ENCODE assay signal across 19 mouse cellular contexts in the genomic region with DNA sequence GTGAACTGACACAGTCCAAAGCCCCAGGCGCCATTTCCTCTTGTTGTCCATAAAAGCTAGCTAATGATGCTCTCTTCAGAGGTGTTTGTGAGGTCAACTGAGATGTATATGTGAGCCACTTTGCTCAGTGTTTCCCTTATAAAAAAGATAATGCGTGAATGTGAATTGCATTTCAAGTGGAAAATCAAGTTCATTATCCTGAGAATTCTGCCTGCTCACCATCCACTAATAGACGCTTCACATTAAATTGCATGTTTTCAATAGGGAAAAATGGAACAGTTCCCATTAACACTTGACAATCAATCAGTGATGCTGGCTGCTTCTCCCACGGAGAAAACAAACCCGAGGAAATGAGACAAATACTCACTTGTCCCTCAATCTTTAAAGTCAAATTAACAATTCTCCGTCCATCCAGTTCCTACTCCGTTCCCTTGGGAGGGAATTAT. TPM values are rescaled to one million over a fixed set of nuclear protein-coding genes. Genes with fewer than 3 reads are reported as not detected.
DNase-seq lines count a peak whose midpoint lies in the region; ATAC-seq and TF ChIP-seq lines count a peak whose summit lies in the region.
"Had no signal": no experiment of that assay in that cellular context is flagged by ENCODE, and none has a peak within 500 bp of the region (broad histone marks: within the 10 kb centered on the region; RNA-seq: fewer than 3 reads in every experiment).

No protein-coding gene starts in this region.

- no peak overlapping the region for H3K4me2 ChIP-seq in midbrain, embryonic 11.5 days
- no peak overlapping the region for H3K4me2 ChIP-seq in forebrain, postnatal 0 days (ENCODE audit: low read depth)
- no peak overlapping the region for H3K4me2 ChIP-seq in midbrain, embryonic 13.5 days (replicated peaks)
- H3K4me2 ChIP-seq: liver, embryonic 13.5 days had no signal

- H3K27ac ChIP-seq in midbrain, embryonic 11.5 days (ENCODE audit: low read depth, low read length) = no peak overlapping the region
- no peak overlapping the region for H3K27ac ChIP-seq in midbrain, embryonic 10.5 days (replicated peaks)
- peak overlapping the region; percentile 62 for H3K27ac ChIP-seq in forebrain, postnatal 0 days (ENCODE audit: low read depth, low read length)
- peak overlapping the region; percentile 6; the same call in 1 of the 2 replicates for H3K27ac ChIP-seq in midbrain, embryonic 13.5 days
- H3K27ac ChIP-seq: embryonic facial prominence, embryonic 15.5 days; heart, embryonic 10.5 days; liver, embryonic 13.5 days had no signal

- H3K36me3 ChIP-seq in midbrain, embryonic 11.5 days (ENCODE audit: control insufficient read depth, insufficient read depth, low read length) = no peaks in the 10 kb centered on the region
- H3K36me3 ChIP-seq in midbrain, embryonic 10.5 days = no peaks in the 10 kb centered on the region
- no peaks in the 10 kb centered on the region for H3K36me3 ChIP-seq in forebrain, postnatal 0 days (ENCODE audit: insufficient read depth)
- H3K36me3 ChIP-seq in midbrain, embryonic 13.5 days = no peaks in the 10 kb centered on the region
- H3K36me3 ChIP-seq: embryonic facial prominence, embryonic 15.5 days; heart, embryonic 10.5 days; liver, embryonic 13.5 days had no signal

- H3K4me1 ChIP-seq in midbrain, embryonic 11.5 days (ENCODE audit: control insufficient read depth, insufficient read depth, low read length) = 0 out of 2 replicates have a peak, but pooled peaks cover 2% of the 10 kb centered on the region
- no peaks in the 10 kb centered on the region for H3K4me1 ChIP-seq in midbrain, embryonic 10.5 days
- no peaks in the 10 kb centered on the region for H3K4me1 ChIP-seq in forebrain, postnatal 0 days (ENCODE audit: insufficient read depth)
- peaks cover 10% of the 10 kb centered on the region; the same call in 1 of the 2 replicates for H3K4me1 ChIP-seq in midbrain, embryonic 13.5 days (replicated peaks)
- H3K4me1 ChIP-seq: liver, embryonic 13.5 days had no signal

- H3K9me3 ChIP-seq in midbrain, embryonic 11.5 days (ENCODE audit: control insufficient read depth, low read length) = no peaks in the 10 kb centered on the region
- no peaks in the 10 kb centered on the region for H3K9me3 ChIP-seq in midbrain, embryonic 10.5 days (replicated peaks)
- no peaks in the 10 kb centered on the region for H3K9me3 ChIP-seq in forebrain, postnatal 0 days (ENCODE audit: low read length)
- H3K9me3 ChIP-seq in midbrain, embryonic 13.5 days = no peaks in the 10 kb centered on the region
- H3K9me3 ChIP-seq: embryonic facial prominence, embryonic 15.5 days; heart, embryonic 10.5 days; liver, embryonic 13.5 days had no signal

- ATAC-seq in midbrain, embryonic 11.5 days (ENCODE audit: low FRiP score) = no peak
- peak; percentile 32; the same call in 1 of the 2 replicates for ATAC-seq in forebrain, postnatal 0 days
- ATAC-seq in midbrain, embryonic 13.5 days = peak; percentile 70; the same call in 1 of the 2 replicates

- H3K27me3 ChIP-seq in midbrain, embryonic 11.5 days (ENCODE audit: control insufficient read depth, insufficient read depth, low read length) = no peaks in the 10 kb centered on the region
- H3K27me3 ChIP-seq in midbrain, embryonic 10.5 days (ENCODE audit: low read depth, poor library complexity, severe bottlenecking) = no peaks in the 10 kb centered on the region
- H3K27me3 ChIP-seq in forebrain, postnatal 0 days (ENCODE audit: insufficient read depth, low read length) = no peaks in the 10 kb centered on the region
- no peaks in the 10 kb centered on the region for H3K27me3 ChIP-seq in midbrain, embryonic 13.5 days
- H3K27me3 ChIP-seq: embryonic facial prominence, embryonic 15.5 days; liver, embryonic 13.5 days had no signal

- H3K9ac ChIP-seq in midbrain, embryonic 11.5 days (ENCODE audit: low read length) = no peak overlapping the region
- H3K9ac ChIP-seq in forebrain, postnatal 0 days = no peak overlapping the region
- H3K9ac ChIP-seq in midbrain, embryonic 13.5 days (replicated peaks) = no peak overlapping the region
- H3K9ac ChIP-seq: embryonic facial prominence, embryonic 15.5 days; liver, embryonic 13.5 days had no signal

- no peak overlapping the region for H3K4me3 ChIP-seq in midbrain, embryonic 11.5 days (ENCODE audit: low read depth, low read length)
- H3K4me3 ChIP-seq in midbrain, embryonic 10.5 days = no peak overlapping the region
- no peak overlapping the region for H3K4me3 ChIP-seq in forebrain, postnatal 0 days (ENCODE audit: low read depth, low read length)
- H3K4me3 ChIP-seq in midbrain, embryonic 13.5 days (replicated peaks) = no peak overlapping the region
- H3K4me3 ChIP-seq: embryonic facial prominence, embryonic 15.5 days; heart, embryonic 10.5 days; liver, embryonic 13.5 days had no signal

- DNase-seq in midbrain, embryonic 11.5 days (ENCODE audit: low spot score, missing footprints) = peak; percentile 45
- DNase-seq in midbrain, embryonic 10.5 days (ENCODE audit: low spot score) = no peak
- peak; percentile 45 for DNase-seq in forebrain, postnatal 0 days
- peak; percentile 43 for DNase-seq in retina, postnatal 1 day
- no peak for DNase-seq in thymus, postnatal 25 days
- DNase-seq in thymus, postnatal 0 days (ENCODE audit: low spot score) = no peak
- DNase-seq in thymus, postnatal 4 days = no peak
- DNase-seq: cerebellum, postnatal 14 days; embryo, embryonic 11 days; gastrocnemius, postnatal 25 days; heart, postnatal 14 days; layer of hippocampus, postnatal 36 days; liver, embryonic 13.5 days; spleen, adult 18-20 months; thymus, adult 18-20 months had no signal

- 79% methylated on average over 7 of the region's 7 CpGs for WGBS in midbrain, embryonic 11.5 days
- WGBS in midbrain, embryonic 10.5 days = 81% methylated on average over 7 of the region's 7 CpGs
- 17% methylated on average over 7 of the region's 7 CpGs for WGBS in forebrain, postnatal 0 days
- WGBS in midbrain, embryonic 13.5 days = 62% methylated on average over 7 of the region's 7 CpGs

- no peak for TF ChIP-seq CTCF in forebrain, postnatal 0 days (IDR thresholded peaks at IDR 0.05; ENCODE audit: low read depth)

RNA-seq across cellular contexts. Expression of gene Lgi1, which starts 18.1 kb away (rescaled TPM):
- polyA plus RNA-seq in midbrain, embryonic 11.5 days (2014; fragmentation: Nextera tagmentation; extraction: Ambion mirVana) = 2.0 and 2.5 TPM in 2 replicates
- polyA plus RNA-seq in midbrain, embryonic 10.5 days (2016; fragmentation: Nextera tagmentation; extraction: Ambion mirVana) = 2.4 and 2.8 TPM in 2 replicates
- total RNA-seq in forebrain, postnatal 0 days (2014; rRNA removed) = 19.2 and 20.3 TPM in 2 replicates
- 19.3 and 25.7 TPM in 2 replicates for polyA plus RNA-seq in forebrain, postnatal 0 days (2015; fragmentation: Nextera tagmentation; extraction: Ambion mirVana)
- 8.8 and 10.0 TPM in 2 replicates for polyA plus RNA-seq in midbrain, embryonic 13.5 days (2015; fragmentation: Nextera tagmentation; extraction: Ambion mirVana)
- 0.14 TPM in 1 of 2 replicates, not detected in the other for polyA plus RNA-seq in thymus, postnatal 0 days (2015; fragmentation: Nextera tagmentation; extraction: Ambion mirVana)
- polyA plus RNA-seq: C2C12 had no signal

RNA-seq across cellular contexts. Expression of gene Fra10ac1, which starts 22.2 kb away (rescaled TPM):
- polyA plus RNA-seq in midbrain, embryonic 11.5 days (2014; fragmentation: Nextera tagmentation; extraction: Ambion mirVana) = 45.7 and 47.5 TPM in 2 replicates
- 45.1 and 46.6 TPM in 2 replicates for polyA plus RNA-seq in midbrain, embryonic 10.5 days (2016; fragmentation: Nextera tagmentation; extraction: Ambion mirVana)
- 10.6 and 13.0 TPM in 2 replicates for total RNA-seq in forebrain, postnatal 0 days (2014; rRNA removed)
- 32.6 and 36.1 TPM in 2 replicates for polyA plus RNA-seq in forebrain, postnatal 0 days (2015; fragmentation: Nextera tagmentation; extraction: Ambion mirVana)
- 50.9 and 54.6 TPM in 2 replicates for polyA plus RNA-seq in midbrain, embryonic 13.5 days (2015; fragmentation: Nextera tagmentation; extraction: Ambion mirVana)
- 33.7 and 34.1 TPM in 2 replicates for polyA plus RNA-seq in thymus, postnatal 0 days (2015; fragmentation: Nextera tagmentation; extraction: Ambion mirVana)

Comparison
In these comparisons a context has a peak if more than half of its experiments do, and no peak if none do; other contexts are left out.
1. DNase-seq: peak in midbrain, embryonic 11.5 days (single experiment), forebrain, postnatal 0 days (single experiment) and retina, postnatal 1 day (single experiment); none in midbrain, embryonic 10.5 days (single experiment), thymus, postnatal 25 days (single experiment), thymus, postnatal 0 days (single experiment) and thymus, postnatal 4 days (single experiment).
2. H3K27ac ChIP-seq: peak in forebrain, postnatal 0 days (single experiment) and midbrain, embryonic 13.5 days (single experiment); none in midbrain, embryonic 11.5 days (single experiment) and midbrain, embryonic 10.5 days (single experiment).